Mouse (Mus musculus): ENCODE results near the gene Gm21693.
"Not testable (repeated sequence)": the region's sequence is repeated elsewhere in the genome, so short reads cannot be mapped to it uniquely, and the experiment has no call there.

Gm21693 gene

GRCm38 (mm10) chrY:3345229-3345628 lies at the start of gene Gm21693:
TSS of gene Gm21693 (minus strand) at chrY:3345329.
- DNase-seq (ENCODE audit: low read depth, low spot score) = not testable (repeated sequence)

GRCm38 (mm10) chrY:3340661-3341060 lies 4.5 kb downstream of the Gm21693 start:
- not testable (repeated sequence) for DNase-seq (ENCODE audit: low read depth, low spot score)

- DNase-seq (ENCODE audit: low read depth, low spot score) = not testable (repeated sequence)
Measured at GRCm38 (mm10) chrY:3306349-3306748, 38.8 kb downstream of the Gm21693 start, which contains the start of gene Gm21677. TSS of gene Gm21677 (minus strand) at chrY:3306449.

Measured in ZHBTc4 (cell line).